Mouse (Mus musculus) T-helper 17 cell (primary cell): ENCODE data around the gene Wdr81.

ENCODE experiments used
- in situ Hi-C, 2 experiments: fragments of 300-600 bp; cut with MboI, MseI; formaldehyde crosslinking; loops; 1 replicate in 1 of 2; 2 replicates in 1 of 2; pipeline ENCODE4 v1.15.1; 2025; ENCODE audit warnings: high pct_unique_total_duplicates in 2 of 2

Wdr81 gene

DNA sequence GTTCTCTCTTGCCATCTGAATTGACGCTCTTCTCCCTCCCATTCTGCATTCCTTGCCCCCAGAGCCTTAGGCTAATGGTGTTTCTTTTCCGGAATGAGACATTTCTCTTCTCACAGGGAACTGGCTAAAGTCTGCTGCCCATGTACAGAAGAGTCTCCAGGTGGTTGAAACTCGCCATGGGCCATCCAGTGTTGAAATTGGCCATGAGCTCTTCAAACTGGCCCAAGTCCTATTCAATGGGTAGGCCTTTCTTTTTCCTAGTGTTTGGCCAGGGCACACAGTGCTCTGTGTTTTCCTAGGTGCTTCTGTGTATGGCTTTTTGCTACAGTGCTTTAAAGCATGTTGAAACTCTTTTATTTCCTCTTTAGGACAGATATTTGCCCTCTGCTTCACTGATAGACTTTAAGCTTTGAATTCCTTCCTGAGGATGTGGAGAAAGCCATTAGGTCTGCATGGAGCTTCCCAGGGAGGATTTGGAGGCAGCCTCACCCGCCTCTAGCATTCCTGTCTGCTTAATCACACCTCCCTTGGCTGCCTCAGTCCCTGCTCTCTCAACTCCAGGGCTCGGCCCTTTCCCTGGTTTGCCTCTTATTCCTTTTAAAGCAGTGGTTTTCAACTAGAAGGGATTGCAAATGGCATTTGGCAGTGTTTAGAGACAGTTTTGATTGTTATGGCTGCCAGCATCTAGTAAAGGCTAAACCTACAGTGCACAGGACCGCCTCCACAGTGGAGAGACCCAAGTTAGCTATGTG, 51.0 kb downstream of the Wdr81 start:
- in situ Hi-C loops, result no loop called here

DNA sequence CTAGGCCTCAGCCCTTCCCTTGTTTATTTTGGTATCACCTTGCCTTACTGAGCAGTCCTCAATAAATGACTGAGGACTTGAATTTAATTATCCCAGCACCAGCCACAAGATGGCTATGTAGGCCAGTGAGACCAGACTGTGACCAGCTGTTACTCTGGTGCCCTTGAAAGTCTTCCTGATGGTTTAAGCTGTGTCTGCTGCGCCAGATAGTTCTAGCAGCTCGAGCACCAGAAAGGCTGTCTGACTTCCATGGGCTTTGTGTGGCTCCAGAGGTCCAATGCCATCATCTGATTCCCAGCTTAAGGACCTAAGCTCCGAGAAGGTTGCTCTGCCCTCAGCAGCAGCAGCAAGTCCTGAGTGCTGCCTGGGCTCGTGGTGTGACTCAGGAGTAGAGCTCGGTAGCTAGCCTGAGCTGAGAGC, 52.2 kb downstream of the Wdr81 start:
- in situ Hi-C loops, result no loop called here

DNA sequence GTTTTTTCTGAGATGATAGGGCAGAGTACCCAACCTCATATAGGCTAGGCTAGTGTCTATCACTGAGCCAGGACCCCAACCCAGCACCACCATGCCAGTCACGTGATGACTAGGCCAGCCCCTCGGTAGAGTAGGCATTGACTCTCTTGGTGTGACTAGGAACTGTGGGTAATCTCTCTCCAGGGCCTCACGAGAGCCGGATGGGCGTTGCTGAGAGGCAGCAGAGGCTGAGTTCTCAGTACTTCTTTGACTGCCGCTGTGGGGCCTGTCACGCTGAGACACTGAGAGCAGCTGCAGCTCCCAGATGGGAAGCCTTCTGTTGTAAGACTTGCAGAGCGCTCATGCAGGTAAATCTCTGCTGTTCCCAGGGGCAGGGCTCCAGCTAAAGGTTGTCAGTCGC, 54.4 kb downstream of the Wdr81 start:
- in situ Hi-C loops, result no loop called here

DNA sequence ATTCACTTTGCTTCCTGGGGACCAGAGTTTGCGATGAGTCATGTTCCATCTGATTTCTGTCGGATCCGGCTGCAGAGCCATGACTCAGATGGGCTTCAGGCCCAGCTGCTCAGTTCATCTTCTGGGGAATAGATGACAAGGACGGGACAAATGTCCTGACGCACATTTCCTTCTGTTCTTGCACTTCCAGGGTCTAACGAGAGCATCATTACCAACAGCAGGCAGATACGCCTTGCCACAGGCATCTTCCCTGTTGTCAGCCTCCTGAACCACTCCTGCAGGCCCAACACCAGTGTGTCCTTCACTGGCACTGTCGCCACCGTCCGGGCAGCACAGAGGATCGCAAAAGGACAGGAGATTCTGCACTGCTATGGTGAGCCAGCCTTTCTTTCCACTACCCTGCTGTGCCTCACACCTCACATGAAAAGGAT, 55.1 kb downstream of the Wdr81 start:
- in situ Hi-C loops, result loop anchor here in 1 of 2 experiments (10.0 kb wide), 1 partner anchor 1425 kb away; no protein-coding TSS in a partner anchor

DNA sequence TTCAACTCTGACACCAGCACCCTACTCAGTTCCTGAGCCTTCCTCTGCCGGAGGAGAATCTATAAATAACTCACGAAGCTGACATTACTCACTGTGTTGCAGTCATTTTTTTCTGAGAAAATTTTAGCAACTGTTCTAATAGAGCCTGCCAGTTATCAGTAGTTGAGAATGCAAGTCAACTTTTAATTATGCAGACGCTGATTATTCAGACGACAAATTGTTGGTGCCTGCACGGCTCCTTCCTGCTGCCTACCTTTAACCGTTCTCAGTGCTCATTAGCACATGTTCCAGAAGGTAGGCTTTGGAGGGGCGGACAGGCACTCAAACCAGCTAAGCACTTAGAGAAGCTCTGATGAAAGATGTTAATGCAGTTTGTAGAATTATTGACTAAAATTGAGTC, 57.1 kb downstream of the Wdr81 start:
- in situ Hi-C loops, result loop anchor here in 1 of 2 experiments (10.0 kb wide), 1 partner anchor 1427 kb away; no protein-coding TSS in a partner anchor

DNA sequence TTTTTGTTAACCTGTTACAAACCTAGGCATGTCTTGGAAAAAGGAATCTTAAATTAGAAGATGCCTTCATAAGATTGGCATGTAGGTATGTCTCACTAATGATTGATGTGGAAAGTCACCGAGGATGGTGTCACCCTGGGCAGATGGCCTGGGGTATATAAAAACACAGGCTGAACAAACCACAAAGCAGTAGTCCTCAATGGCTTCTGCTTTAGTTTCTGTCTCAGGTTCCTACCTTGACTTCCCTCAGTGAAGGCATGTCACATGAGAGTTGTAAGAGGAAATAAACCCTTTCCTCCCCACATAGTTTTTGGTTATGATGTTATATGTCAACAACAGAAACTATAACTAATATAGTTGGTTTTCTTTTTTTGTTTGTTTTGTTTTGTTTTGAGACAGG, 58.9 kb downstream of the Wdr81 start:
- in situ Hi-C loops, result loop anchor here in 1 of 2 experiments (10.0 kb wide), 1 partner anchor 1429 kb away; no protein-coding TSS in a partner anchor
